In genomic region chr10:122887528-122888183, GRCm38 (mm10) we compare ENCODE assay signal across 8 mouse cellular contexts.
DNase-seq lines count a peak whose midpoint lies in the region; ATAC-seq and TF ChIP-seq lines count a peak whose summit lies in the region.

No protein-coding gene starts in this region.

- H3K4me2 ChIP-seq in heart, embryonic 16.5 days (ENCODE audit: low read depth, low read length), result no peak overlapping the region

- H3K9me3 ChIP-seq in heart, embryonic 16.5 days (replicated peaks; ENCODE audit: control insufficient read depth, low read length), result no peaks in the 10 kb centered on the region

- TF ChIP-seq CTCF in thymus, adult 2 months (IDR thresholded peaks at IDR 0.05; ENCODE audit: borderline replicate concordance, control insufficient read depth, extremely low read depth, insufficient read depth, low read length, poor library complexity), result no peak

- DNase-seq in kidney, postnatal 10 days, result peak; percentile 70
- no peak for DNase-seq in kidney, postnatal 25 days
- peak; percentile 63 for DNase-seq in embryo, embryonic 9.5 days (ENCODE audit: extremely low spot score)
- peak; percentile 34 for DNase-seq in lung, postnatal 10 days
- no peak for DNase-seq in urinary bladder, adult 18-20 months (ENCODE audit: low spot score in 2 of 2)
- no peak for DNase-seq in spleen, postnatal 36 days (ENCODE audit: low spot score in 2 of 2)
- no peak for DNase-seq in thymus, adult 2 months

- no peak for TF ChIP-seq POLR2A in thymus, adult 2 months (IDR thresholded peaks at IDR 0.05; ENCODE audit: control insufficient read depth, extremely low read depth, insufficient read depth, low read length, poor library complexity)

- H3K4me3 ChIP-seq in heart, embryonic 16.5 days (ENCODE audit: low read length), result no peak overlapping the region
- no peak overlapping the region for H3K4me3 ChIP-seq in thymus, adult 2 months (ENCODE audit: control insufficient read depth, insufficient read depth, low read length)

- H3K4me1 ChIP-seq in heart, embryonic 16.5 days (ENCODE audit: control insufficient read depth, insufficient read depth, low read length), result peaks cover 50% of the 10 kb centered on the region
- no peaks in the 10 kb centered on the region for H3K4me1 ChIP-seq in thymus, adult 2 months (replicated peaks; ENCODE audit: control insufficient read depth, insufficient read depth, low read length)

- H3K9ac ChIP-seq in heart, embryonic 16.5 days (ENCODE audit: low read length), result 0 out of 2 replicates have a peak overlapping the region, but pooled peaks have one; percentile 22

- 49% methylated on average over 10 of the region's 10 CpGs for WGBS in heart, embryonic 16.5 days
- 94% methylated on average over 10 of the region's 10 CpGs for WGBS in thymus, adult 2 months

- H3K36me3 ChIP-seq in heart, embryonic 16.5 days (ENCODE audit: control insufficient read depth, insufficient read depth), result no peaks in the 10 kb centered on the region
- H3K36me3 ChIP-seq in thymus, adult 2 months (ENCODE audit: control insufficient read depth, insufficient read depth, low read length), result peaks cover 9% of the 10 kb centered on the region

- no peaks in the 10 kb centered on the region for H3K27me3 ChIP-seq in heart, embryonic 16.5 days (ENCODE audit: control insufficient read depth, insufficient read depth, low read length)
- no peaks in the 10 kb centered on the region for H3K27me3 ChIP-seq in thymus, adult 2 months (ENCODE audit: control insufficient read depth, insufficient read depth, low read length)

- H3K27ac ChIP-seq in heart, embryonic 16.5 days (ENCODE audit: low read length), result peak overlapping the region; percentile 63
- H3K27ac ChIP-seq in thymus, adult 2 months (ENCODE audit: control insufficient read depth, insufficient read depth, low read length), result no peak overlapping the region

- no peak for ATAC-seq in heart, embryonic 16.5 days (replicated peaks; ENCODE audit: extremely low read depth, insufficient read depth, low FRiP score)

Comparison
In these comparisons a context has a peak if more than half of its experiments do, and no peak if none do; other contexts are left out.
1. DNase-seq: peak in kidney, postnatal 10 days (single experiment), embryo, embryonic 9.5 days (single experiment) and lung, postnatal 10 days (single experiment); none in kidney, postnatal 25 days (0 of 2), urinary bladder, adult 18-20 months (0 of 2), spleen, postnatal 36 days (0 of 2) and thymus, adult 2 months (single experiment).